Mouse (Mus musculus) liver, embryonic 11.5 days (tissue): ENCODE data around the gene Tarsl2. TPM values are rescaled to one million over a fixed set of nuclear protein-coding genes. Genes with fewer than 3 reads are reported as not detected.

Experiments used
- ATAC-seq: fragments of 200-750 bp; cut with Nextera tagmentation; replicated peaks from 2 replicates; pipeline ENCODE4 v1.8.0; 2017; ENCODE audit warnings: moderate number of reproducible peaks, mild to moderate bottlenecking, moderate TSS enrichment, moderate library complexity; ENCODE audit not compliant: low FRiP score
- DNase-seq: peaks from one replicate; pipeline ENCODE4 v3.0.0-alpha.2; 2017; ENCODE audit warnings: low spot score
- H3K27ac ChIP-seq: fragments of 300-500 bp; sonication (generic); 2 replicates; pipeline ENCODE4 v1.5.1; 2014; ENCODE audit warnings: mild to moderate bottlenecking, low read depth, low read length, control low read depth
- H3K27me3 ChIP-seq: fragments of 300-500 bp; sonication (generic); replicated peaks from 2 replicates; pipeline ENCODE4 v1.6.1; 2014; ENCODE audit warnings: low read length, mixed read lengths; ENCODE audit not compliant: control insufficient read depth, insufficient read depth
- H3K36me3 ChIP-seq: fragments of 300-500 bp; sonication (generic); 2 replicates; pipeline ENCODE4 v1.6.1; 2014; ENCODE audit warnings: mild to moderate bottlenecking, low read length, moderate library complexity, mixed read lengths; ENCODE audit not compliant: control insufficient read depth, insufficient read depth
- H3K4me1 ChIP-seq: fragments of 300-500 bp; sonication (generic); replicated peaks from 2 replicates; pipeline ENCODE4 v1.6.1; 2014; ENCODE audit warnings: low read length, mixed read lengths; ENCODE audit not compliant: control insufficient read depth, insufficient read depth
- H3K4me2 ChIP-seq: fragments of 300-500 bp; sonication (generic); 2 replicates; pipeline ENCODE4 v1.6.1; 2014; ENCODE audit warnings: mild to moderate bottlenecking, control low read depth, moderate library complexity
- H3K4me3 ChIP-seq: fragments of 300-500 bp; sonication (generic); 2 replicates; pipeline ENCODE4 v1.5.1; 2014; ENCODE audit warnings: low read depth, low read length, control low read depth
- H3K9ac ChIP-seq: fragments of 300-500 bp; sonication (generic); 2 replicates; pipeline ENCODE4 v1.6.1; 2014; ENCODE audit warnings: low read depth, low read length, control low read depth
- H3K9me3 ChIP-seq: fragments of 300-500 bp; sonication (generic); 2 replicates; pipeline ENCODE4 v1.6.1; 2016; ENCODE audit warnings: low read length, inconsistent platforms, mixed read lengths; ENCODE audit not compliant: control insufficient read depth
- WGBS: fragments of 180-500 bp; shearing (Covaris S2); extraction: QIAGEN DNeasy Blood & Tissue Kit; methylation state at CpG from one replicate; pipeline ENCODE4 v1.1.7; 2014; 5-methylcytosine and 5-hydroxymethylcytosine counted together
- polyA plus RNA-seq: library from polyadenylated mRNA; unstranded; fragments of >200 nt; fragmentation: Nextera tagmentation; extraction: Ambion mirVana; gene quantifications from 2 replicates; pipeline ENCODE4 v1.2.1, GENCODE M21; 2014

Tarsl2 gene
- polyA plus RNA-seq, 1 experiment from 2014 or later = 35.4 TPM

DNA sequence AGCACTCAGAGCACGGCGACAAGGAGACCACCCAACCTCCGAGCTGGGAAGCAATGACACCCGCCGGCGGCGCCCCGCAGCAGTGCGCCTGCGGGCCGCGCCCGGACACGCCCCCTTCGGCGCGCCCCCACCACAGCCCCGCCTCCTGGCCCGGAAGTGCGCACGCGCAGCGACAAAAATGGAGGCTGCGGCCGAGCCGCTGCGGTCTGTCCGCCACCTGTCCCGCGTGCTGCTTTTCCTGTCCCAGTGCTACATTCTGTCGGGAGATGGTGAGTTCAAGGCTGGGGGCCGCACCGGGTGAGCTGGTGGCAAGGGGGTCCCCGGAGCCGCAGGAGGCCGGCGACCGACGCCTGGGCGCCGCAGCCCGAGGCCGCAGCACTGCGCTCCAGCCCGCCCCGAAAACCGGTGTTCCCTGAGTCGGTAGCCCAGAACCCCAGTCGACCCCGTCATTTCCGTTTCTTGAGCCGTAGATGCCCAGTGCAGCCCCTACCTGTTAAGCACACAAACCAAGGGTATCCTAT, 48.7 kb downstream of the Tarsl2 start:
- peak; percentile 92 for ATAC-seq

DNA sequence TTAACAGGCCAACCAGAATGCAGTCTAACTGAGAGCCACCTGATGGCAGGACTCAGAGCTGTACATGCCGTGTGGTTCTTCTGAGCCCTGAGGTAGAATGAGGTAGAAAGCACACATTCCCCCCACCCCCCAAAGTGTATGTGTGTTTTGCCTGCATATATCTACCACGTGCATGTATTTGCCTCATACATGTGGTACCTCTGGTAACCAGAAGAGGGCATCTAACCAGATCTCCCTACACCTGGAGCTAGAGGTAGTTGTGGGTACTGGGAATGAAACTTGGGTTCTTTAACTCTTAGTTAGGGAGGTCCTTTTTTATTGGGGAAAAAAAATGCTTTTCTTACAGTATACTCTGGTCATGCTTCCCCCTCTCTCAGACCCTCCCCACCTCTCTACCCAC, 51.8 kb downstream of the Tarsl2 start:
- Histone ChIP-seq H3K4me1 (peaks cover 12% of the 10 kb centered on the region), H3K27me3 (no peaks in the 10 kb centered on the region), H3K4me2 (no peak overlapping the region), H3K9me3 (no peaks in the 10 kb centered on the region), H3K9ac (no peak overlapping the region), H3K4me3 (no peak overlapping the region), H3K27ac (no peak overlapping the region), H3K36me3 (peaks cover 20% of the 10 kb centered on the region; the same call in 1 of the 2 replicates)
- WGBS = 53% methylated on average over 2 of the region's 2 CpGs
- ATAC-seq (no peak), DNase-seq (no peak)

More for the DNA sequence above, 48.7 kb downstream of the Tarsl2 start:
- H3K4me2 ChIP-seq = peak overlapping the region; percentile 82
- H3K9ac ChIP-seq = peak overlapping the region; percentile 85
- peaks cover 11% of the 10 kb centered on the region; the same call in 1 of the 2 replicates for H3K36me3 ChIP-seq
- peak overlapping the region; percentile 84 for H3K4me3 ChIP-seq
- DNase-seq = peak; percentile 85
- no peaks in the 10 kb centered on the region for H3K27me3 ChIP-seq
- under 1% methylated on average over 52 of the region's 52 CpGs for WGBS
- no peaks in the 10 kb centered on the region for H3K9me3 ChIP-seq
- peaks cover 12% of the 10 kb centered on the region for H3K4me1 ChIP-seq
- peak overlapping the region; percentile 32; the same call in 1 of the 2 replicates for H3K27ac ChIP-seq

DNA sequence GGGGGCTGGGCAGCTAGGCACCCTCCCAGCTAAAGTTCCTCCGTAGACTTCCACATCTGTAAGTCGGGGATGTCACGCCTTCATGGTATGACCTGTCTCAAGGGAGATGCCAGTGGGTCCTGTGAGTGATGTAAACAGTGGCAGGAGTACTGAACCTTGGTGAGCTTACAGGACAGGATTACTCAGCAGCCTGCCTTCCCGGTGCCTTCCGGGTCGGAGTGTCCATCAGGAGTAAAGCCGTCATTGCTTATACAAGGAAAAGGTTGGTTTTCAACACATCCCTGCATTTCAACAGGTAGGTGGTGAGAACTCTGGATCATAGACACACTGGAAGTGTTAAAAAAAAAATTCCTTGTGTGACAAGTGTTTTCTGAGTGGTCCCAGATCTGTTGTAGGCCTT, 57.4 kb downstream of the Tarsl2 start:
- Histone ChIP-seq H3K4me2 (no peak overlapping the region), H3K9me3 (no peaks in the 10 kb centered on the region), H3K4me3 (no peak overlapping the region), H3K27me3 (no peaks in the 10 kb centered on the region), H3K4me1 (peaks cover 4% of the 10 kb centered on the region; the same call in 1 of the 2 replicates), H3K27ac (no peak overlapping the region), H3K9ac (no peak overlapping the region), H3K36me3 (peaks cover 16% of the 10 kb centered on the region; the same call in 1 of the 2 replicates)
- ATAC-seq = no peak
- WGBS = 91% methylated on average over 7 of the region's 7 CpGs
- no peak for DNase-seq

- DNase-seq = peak; percentile 72
- peak; percentile 60 for ATAC-seq
- Histone ChIP-seq H3K9ac (0 out of 2 replicates have a peak overlapping the region, but pooled peaks have one; percentile 37), H3K4me2 (peak overlapping the region; percentile 61), H3K27me3 (no peaks in the 10 kb centered on the region), H3K9me3 (no peaks in the 10 kb centered on the region), H3K36me3 (peaks cover 6% of the 10 kb centered on the region; the same call in 1 of the 2 replicates), H3K4me3 (peak overlapping the region; percentile 38), H3K27ac (no peak overlapping the region), H3K4me1 (peaks cover 4% of the 10 kb centered on the region; the same call in 1 of the 2 replicates)
- 11% methylated on average over 10 of the region's 10 CpGs for WGBS
These were observed 60.1 kb downstream of the Tarsl2 start for GRCm38 (mm10) chr7:65704818-65705242.

GRCm38 (mm10) chr7:65708506-65708905, 63.8 kb downstream of the Tarsl2 start:
- peaks cover 4% of the 10 kb centered on the region; the same call in 1 of the 2 replicates for H3K4me1 ChIP-seq
- H3K4me2 ChIP-seq = no peak overlapping the region
- no peaks in the 10 kb centered on the region for H3K36me3 ChIP-seq
- no peak for ATAC-seq
- WGBS = 74% methylated on average over 1 of the region's 1 CpGs
- no peak for DNase-seq
- no peak overlapping the region for H3K27ac ChIP-seq
- no peak overlapping the region for H3K9ac ChIP-seq
- no peak overlapping the region for H3K4me3 ChIP-seq
- no peaks in the 10 kb centered on the region for H3K27me3 ChIP-seq
- no peaks in the 10 kb centered on the region for H3K9me3 ChIP-seq

GRCm38 (mm10) chr7:65710301-65710700, 65.6 kb downstream of the Tarsl2 start:
- 87% methylated on average over 3 of the region's 3 CpGs for WGBS
- Histone ChIP-seq H3K27me3 (no peaks in the 10 kb centered on the region), H3K4me3 (no peak overlapping the region), H3K9ac (no peak overlapping the region), H3K27ac (no peak overlapping the region), H3K9me3 (no peaks in the 10 kb centered on the region), H3K4me1 (peaks cover under 1% of the 10 kb centered on the region; the same call in 1 of the 2 replicates), H3K4me2 (no peak overlapping the region), H3K36me3 (no peaks in the 10 kb centered on the region)
- no peak for ATAC-seq
- DNase-seq = no peak

DNA sequence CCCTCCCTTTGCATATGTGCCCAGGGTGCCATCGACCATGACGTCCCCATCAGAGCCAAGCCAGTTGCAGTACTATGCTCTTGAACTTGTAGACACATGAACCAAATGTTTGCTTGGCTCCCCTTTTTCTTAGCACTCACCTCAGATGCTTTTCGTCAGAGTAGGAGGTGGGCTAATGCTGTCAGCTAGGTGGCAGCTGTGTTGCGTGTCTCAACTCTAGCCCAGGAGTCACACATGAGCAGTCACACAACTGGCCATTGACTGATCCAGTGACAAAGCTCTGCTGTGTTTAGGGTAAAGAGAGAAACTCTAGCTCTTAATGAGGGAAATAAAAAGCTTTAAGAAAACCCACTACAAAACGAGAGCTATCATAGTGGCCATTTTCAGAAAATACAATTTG, 69.1 kb downstream of the Tarsl2 start:
- no peak overlapping the region for H3K4me3 ChIP-seq
- no peaks in the 10 kb centered on the region for H3K9me3 ChIP-seq
- no peak overlapping the region for H3K27ac ChIP-seq
- no peaks in the 10 kb centered on the region for H3K27me3 ChIP-seq
- H3K4me2 ChIP-seq = no peak overlapping the region
- ATAC-seq = no peak
- WGBS = 73% methylated on average over 5 of the region's 5 CpGs
- H3K4me1 ChIP-seq = no peaks in the 10 kb centered on the region
- no peaks in the 10 kb centered on the region for H3K36me3 ChIP-seq
- no peak overlapping the region for H3K9ac ChIP-seq
- DNase-seq = no peak

DNA sequence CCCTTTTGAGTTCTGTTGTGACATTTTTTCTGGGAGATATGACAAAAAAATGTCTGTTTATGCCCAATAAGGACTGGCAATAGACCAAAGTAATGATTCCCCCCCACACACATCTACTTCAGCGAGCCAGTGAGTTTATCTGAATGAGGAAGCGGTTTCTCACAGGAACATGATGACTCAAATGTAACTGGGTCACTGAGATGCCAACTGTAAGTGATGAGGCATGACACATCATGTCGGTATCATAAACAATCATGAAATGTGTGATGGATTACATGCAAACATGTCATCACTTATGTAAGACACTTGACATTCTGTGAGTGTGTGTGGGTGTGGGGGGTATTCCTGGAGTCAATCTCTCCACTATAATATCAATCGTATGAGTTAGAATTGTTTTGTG, 69.6 kb downstream of the Tarsl2 start:
- no peak for DNase-seq
- 67% methylated on average over 4 of the region's 4 CpGs for WGBS
- H3K27ac ChIP-seq = no peak overlapping the region

GRCm38 (mm10) chr7:65734024-65734423, 89.3 kb downstream of the Tarsl2 start:
- H3K4me1 ChIP-seq = no peaks in the 10 kb centered on the region
- WGBS = 68% methylated on average over 2 of the region's 2 CpGs
- no peaks in the 10 kb centered on the region for H3K27me3 ChIP-seq
- no peaks in the 10 kb centered on the region for H3K36me3 ChIP-seq
- H3K9me3 ChIP-seq = no peaks in the 10 kb centered on the region
- H3K27ac ChIP-seq = no peak overlapping the region
- ATAC-seq (no peak), DNase-seq (no peak)
- H3K4me2 ChIP-seq = no peak overlapping the region
- H3K4me3 ChIP-seq = no peak overlapping the region
- H3K9ac ChIP-seq = no peak overlapping the region

More for the DNA sequence above, 69.6 kb downstream of the Tarsl2 start:
- Histone ChIP-seq H3K4me2 (no peak overlapping the region), H3K9me3 (no peaks in the 10 kb centered on the region), H3K9ac (no peak overlapping the region), H3K36me3 (no peaks in the 10 kb centered on the region), H3K4me1 (no peaks in the 10 kb centered on the region), H3K27me3 (no peaks in the 10 kb centered on the region), H3K4me3 (no peak overlapping the region)
- ATAC-seq = no peak
